Mouse (Mus musculus) olfactory bulb, adult 2 months (tissue): Measurements from ENCODE around the gene Zkscan14.

ENCODE experiments used
- CTCF ChIP-seq: fragments of 200-500 bp; IDR thresholded peaks from 2 replicates; pipeline ENCODE4 v1.5.1; 2012; ENCODE audit warnings: low read depth, mild to moderate bottlenecking, low read length, moderate library complexity; ENCODE audit not compliant: insufficient read depth
- POLR2A ChIP-seq: fragments of 200-500 bp; IDR thresholded peaks from 2 replicates; pipeline ENCODE4 v1.6.1; 2012; ENCODE audit warnings: mild to moderate bottlenecking, low read depth, low read length, moderate library complexity; ENCODE audit not compliant: insufficient read depth

DNA sequence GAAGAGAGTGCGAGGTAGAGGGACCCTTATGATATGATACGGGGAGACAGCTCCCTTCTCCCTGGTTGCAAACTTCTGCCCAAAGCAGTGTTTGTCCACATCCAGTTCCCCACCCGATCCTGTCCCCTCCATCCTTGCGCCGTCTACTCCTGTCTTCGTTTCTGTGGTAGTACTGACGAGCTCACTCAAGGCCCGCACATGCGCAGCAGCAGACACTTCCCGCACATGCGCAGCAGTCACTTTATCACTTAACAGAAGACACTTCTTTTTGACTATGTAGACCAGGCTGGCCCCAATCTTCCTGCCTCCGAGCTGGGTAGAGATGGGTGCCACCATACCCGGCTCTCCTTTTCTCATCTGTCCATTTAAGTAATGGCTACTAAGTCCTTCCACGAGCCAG lies 40.3 kb downstream of the Zkscan14 start:
- TF ChIP-seq POLR2A (no peak), CTCF (no peak)
